Mouse (Mus musculus) left cerebral cortex, postnatal 36 days (tissue): Measurements from ENCODE around the gene Calm1. TPM values are rescaled to one million over a fixed set of nuclear protein-coding genes. Genes with fewer than 3 reads are reported as not detected.
A peak's percentile ranks its signal among the peaks of the same experiment; 100 is the strongest.
"Not testable (repeated sequence)": the region's sequence is repeated elsewhere in the genome, so short reads cannot be mapped to it uniquely, and the experiment has no call there.

Experiments
- DNase-seq, 2 experiments: peaks; one replicate each; pipeline ENCODE4 v3.0.0; 2021 to 2022; ENCODE audit warnings: low spot score in 2 of 2, mixed read lengths in 1 of 2
- intact Hi-C: fragments of 180-260 bp; cut with DNase I; formaldehyde crosslinking; loops from one replicate; pipeline ENCODE4 v1.15.1; 2025
- total RNA-seq, 2 experiments: library from RNA; stranded (reverse); gene quantifications; 2 replicates each; pipeline ENCODE4 v1.2.3; 2021

The Calm1 gene
- total RNA-seq, 2 experiments from 2014 or later: 2,172 to 2,300 TPM

DNA sequence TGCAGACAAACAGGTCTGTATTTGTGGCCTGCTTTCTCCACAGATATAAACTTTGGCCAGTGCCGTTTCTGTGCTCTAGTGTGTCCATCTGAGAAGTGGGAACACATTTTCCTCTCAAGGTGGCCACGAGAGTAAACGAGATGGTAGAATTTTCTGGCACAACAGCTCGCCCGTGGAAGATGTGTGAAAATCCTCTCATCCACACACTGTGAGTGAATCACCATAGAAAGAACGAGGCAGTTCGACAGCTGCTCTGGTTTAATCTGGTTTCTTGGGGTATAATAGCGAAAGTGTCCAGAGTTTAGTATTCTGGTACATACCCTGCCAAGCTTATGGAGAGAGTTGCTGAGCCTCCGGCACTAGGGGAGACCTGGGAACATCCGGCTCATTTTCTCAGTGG lies 14.9 kb downstream of the Calm1 start:
- peak in 1 of 2 experiments; percentile 58 for DNase-seq

DNA sequence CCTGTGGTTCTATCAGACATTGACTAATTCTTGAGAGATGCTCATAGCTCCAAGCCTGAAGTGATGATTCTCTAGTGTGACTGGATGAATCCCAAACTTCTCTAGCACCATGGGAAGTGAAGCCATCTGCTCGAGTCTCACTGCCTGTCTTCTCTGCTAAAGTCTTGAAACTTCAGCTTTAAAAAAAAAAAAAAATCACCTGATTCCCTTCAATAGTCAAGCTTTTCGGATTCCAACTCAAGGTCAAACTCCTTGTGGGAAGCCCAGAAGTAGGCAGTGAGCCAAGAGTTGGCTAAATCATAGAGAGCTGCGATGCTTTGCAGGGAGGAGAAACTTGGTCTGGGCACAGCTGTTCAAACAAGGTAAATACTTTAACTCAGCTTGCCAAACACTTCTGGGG lies 15.5 kb downstream of the Calm1 start:
- DNase-seq: no peak
- intact Hi-C loops: no loop called here

More for the DNA sequence above, 14.9 kb downstream of the Calm1 start:
- intact Hi-C loops: no loop called here

DNA sequence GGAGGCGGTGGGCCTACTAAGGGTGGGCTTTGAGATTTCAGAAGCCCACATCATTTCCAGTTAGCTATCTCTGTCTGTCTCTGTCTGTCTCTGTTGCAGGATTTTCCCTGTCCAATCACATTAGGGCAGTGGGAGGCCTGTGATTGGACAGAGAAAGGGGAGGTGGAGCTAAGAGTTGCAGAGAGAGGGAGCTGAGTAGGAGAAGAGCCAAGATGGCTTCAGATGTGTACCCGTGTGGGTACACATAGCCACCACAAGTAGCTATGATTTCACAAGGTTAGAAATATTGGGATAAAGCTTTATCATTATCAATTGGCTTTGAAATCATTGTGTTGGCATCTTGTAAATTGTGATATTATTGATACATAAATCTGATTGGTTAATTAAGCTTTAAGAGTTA lies 17.9 kb downstream of the Calm1 start:
- DNase-seq, intact Hi-C loops: not testable (repeated sequence)

DNA sequence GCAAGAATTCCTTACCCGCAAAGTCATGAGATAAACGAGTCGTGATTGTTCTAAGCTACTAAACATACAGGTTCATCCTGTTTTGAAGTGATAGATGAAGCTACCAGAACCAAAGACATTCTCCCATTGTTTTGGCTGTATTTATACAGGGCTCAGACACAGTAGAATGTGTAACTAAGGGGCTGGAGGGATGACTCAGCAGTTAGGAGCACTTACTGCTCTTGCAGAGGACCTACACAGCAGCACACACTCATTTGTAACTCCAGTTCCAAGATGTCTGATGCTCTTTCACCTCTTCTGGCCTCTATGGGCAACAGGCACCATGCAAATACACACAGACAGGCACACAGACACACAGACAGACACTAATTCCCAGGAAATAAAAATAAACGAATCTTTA lies 20.8 kb downstream of the Calm1 start:
- no peak for DNase-seq
- intact Hi-C loops: no loop called here

DNA sequence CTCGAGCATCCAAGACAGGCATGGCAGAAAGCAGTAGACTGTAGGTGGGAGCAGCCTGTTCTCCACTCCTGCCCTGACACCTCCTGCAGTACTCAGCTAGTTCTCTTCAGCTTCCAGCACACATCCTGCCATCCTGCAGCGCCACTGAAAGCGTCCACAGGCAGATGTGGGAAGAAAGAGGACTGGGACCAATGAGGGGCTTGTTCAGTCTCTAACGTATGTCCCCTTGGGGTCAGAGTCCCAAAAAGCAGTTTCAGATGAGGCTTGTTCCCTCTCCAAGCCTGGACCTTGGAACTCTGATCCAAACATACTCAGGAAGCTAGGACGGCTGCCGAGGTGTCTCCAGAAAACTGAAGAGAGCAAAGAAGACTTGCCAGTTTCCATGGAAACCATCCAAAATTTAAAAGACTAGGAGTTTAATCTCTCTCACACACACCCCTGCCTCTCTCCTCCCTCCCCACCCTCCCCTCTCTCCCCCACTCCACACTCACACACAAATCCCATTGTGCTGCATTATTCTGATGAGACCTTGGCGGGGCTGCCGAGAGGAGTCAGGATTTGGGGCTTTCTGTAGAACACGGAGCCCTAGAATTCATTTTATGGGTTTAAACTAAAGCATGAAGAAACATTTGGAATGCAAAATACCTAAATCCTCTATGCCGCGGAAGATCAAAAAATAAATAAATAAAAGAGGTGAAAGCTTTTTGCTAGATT lies 22.5 kb downstream of the Calm1 start:
- DNase-seq: peak; percentile 65 to 70
- intact Hi-C loops: no loop called here

DNA sequence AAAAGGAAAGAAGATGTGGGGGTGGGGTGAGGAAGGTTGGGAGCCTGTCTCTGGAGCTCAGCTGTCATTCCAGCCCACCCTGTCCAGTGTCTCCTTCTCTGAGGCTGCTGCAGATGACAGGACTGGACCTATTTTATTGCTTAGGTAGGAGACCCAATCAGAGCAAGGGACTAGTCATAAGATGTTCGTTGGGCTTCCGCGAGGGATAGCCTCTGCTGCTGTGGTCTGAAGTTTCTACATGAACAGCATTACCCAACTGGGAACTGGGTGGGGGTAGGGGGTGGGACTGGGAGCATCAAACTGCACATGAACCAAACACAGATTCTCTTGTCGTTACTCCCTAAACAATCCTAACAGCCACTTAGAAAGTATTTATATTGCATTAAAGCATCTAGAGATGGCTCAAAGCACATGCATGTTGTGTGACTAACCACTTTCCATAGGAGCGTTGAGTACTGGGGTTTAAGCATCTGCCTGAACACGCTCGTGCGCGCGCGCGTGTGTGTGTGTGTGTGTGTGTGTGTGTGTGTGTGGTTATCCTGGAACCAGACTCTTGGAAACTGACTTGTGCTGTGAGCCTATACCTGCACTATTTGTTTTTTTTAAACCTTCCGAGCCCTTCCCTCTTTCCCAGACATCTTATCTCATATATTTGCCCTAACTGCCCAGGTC lies 23.2 kb downstream of the Calm1 start:
- DNase-seq: no peak
- intact Hi-C loops: no loop called here

DNA sequence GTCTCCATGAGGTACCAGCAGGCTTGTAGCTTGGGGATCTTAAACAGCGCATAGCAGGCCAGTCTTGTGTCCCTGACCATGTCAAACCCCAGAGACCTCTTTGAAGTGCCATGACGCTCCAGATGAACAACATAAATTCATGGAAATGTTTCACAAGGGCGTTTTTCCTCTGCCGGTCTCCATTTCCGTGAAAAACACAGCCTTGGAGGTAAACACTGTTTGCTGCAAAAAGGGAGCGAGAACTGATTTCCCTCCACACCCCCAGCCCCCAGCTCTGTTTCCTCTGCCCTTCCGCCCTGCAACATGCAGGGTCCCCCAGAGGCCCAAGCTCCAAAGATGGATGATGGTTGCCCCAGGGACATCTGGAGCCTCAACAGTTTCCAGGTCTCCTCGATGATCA lies 24.3 kb downstream of the Calm1 start:
- intact Hi-C loops: no loop called here

DNA sequence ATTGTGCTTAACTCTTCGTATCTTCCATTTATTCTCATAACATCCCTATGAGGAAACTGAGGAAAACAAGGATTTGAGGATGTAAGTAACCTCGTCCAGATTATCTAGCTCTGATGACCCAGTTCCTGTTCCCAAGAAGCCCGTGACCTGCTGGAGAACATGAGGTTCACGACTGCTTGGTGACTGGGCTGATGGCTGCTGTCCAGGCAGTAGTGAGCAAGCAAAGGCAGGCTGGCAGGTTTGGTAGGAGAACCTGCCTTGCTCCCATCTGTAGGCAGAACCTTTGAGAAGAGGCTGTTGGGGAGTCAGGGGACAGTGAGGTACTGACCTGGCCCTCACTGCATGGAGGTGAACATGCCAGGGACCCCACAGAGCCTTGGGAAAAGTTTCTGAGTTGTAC lies 26.0 kb downstream of the Calm1 start:
- DNase-seq: no peak
- intact Hi-C loops: loop anchor here (5.0 kb wide), 1 partner anchor 42 kb away; no protein-coding TSS in a partner anchor

More for the DNA sequence above, 24.3 kb downstream of the Calm1 start:
- DNase-seq: no peak

DNA sequence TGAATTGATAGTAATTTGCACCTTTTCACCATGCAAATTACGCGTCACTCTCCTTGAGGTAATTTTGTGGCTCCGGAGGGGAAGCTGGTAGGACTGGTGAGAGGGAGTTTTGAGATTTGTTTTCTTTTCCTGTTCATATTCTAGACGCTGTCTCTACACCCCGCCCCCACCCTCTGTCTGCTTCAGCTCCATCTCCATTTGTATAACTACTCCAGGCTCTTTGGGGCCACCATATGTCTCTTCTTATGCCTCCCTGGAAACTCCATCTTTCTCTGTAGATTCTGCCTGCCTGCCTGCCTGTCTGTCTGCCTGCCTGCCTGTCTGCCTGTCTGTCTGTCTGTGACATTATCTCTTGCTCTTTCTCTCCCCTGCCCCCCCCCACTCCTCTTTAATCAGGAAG lies 26.8 kb downstream of the Calm1 start:
- intact Hi-C loops: loop anchor here (5.0 kb wide), 1 partner anchor 41 kb away; no protein-coding TSS in a partner anchor
- DNase-seq: no peak

DNA sequence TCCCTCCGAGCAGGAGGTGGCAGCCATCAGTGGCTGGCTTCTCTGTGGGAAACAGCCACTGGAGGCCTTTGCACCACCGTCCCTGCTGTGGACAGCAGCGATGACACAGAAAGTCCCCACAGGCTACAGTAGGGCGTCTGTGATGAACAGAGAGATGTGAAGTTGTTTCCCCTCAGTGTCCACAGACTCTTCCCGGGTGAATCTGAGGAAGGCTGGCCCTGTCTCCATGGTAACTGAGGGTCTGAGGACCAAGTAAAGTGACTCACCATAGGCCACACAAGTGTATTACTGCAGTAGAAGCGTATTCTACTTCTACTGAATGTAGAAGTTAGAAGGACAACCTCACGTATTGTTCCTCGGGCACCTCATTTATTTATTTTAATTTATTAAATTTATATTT lies 27.4 kb downstream of the Calm1 start:
- intact Hi-C loops: loop anchor here (5.0 kb wide), 1 partner anchor 41 kb away; no protein-coding TSS in a partner anchor
- no peak for DNase-seq

DNA sequence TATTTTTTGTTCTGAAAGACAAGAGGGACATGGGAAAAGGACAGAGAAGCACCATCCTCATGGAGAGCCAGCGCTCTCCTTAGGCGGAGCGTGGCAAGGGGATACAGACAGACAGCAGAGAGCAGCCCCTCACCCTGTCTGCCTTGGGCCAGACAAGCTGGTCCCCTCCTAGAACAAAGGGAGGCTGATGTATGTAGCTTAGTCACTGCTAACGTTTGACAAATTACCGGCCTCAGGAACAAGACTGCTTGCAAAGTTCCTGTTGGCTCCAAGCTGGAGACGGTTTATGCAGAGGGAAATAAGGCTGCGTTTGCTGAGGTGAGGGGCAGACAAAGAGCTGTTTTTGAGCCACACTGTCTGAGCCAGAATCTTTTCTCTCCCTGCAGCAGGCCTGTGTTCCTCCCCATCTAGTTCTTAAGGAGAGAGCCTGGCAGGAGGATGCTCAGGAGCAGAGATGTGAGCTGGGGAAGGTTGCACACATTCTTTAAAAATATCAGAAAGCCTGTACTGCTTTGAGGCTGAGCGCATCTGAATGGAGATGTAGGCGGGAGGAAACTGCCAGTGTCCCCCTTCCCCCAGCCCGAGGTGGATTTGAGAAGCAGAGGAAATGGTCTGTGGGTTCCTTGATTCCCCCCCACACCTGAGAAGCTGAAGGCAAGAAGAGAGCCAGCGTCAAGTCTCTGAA lies 28.9 kb downstream of the Calm1 start:
- intact Hi-C loops: loop anchor here (5.0 kb wide), 1 partner anchor 39 kb away; no protein-coding TSS in a partner anchor
- DNase-seq: peak; percentile 66 to 68

DNA sequence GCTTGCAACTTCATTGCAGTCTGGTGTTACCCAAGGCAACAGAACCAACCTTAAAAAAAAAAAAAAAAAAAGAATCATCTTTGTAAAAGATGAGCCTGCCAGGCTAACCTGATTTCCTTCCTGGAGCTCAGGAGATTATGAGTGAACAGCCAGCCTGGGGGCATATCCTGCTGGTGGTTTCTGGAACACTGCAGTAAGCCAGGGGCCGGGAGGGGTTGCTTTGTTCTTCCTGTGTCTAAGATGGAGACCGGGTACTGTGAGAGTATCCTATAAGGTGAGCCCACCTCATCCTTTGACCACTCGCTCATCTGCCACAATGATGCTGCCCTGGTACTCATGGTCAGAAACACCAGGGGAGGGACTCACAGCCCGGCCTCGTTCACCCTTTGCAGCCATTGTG lies 35.0 kb downstream of the Calm1 start:
- intact Hi-C loops: no loop called here
- no peak for DNase-seq

DNA sequence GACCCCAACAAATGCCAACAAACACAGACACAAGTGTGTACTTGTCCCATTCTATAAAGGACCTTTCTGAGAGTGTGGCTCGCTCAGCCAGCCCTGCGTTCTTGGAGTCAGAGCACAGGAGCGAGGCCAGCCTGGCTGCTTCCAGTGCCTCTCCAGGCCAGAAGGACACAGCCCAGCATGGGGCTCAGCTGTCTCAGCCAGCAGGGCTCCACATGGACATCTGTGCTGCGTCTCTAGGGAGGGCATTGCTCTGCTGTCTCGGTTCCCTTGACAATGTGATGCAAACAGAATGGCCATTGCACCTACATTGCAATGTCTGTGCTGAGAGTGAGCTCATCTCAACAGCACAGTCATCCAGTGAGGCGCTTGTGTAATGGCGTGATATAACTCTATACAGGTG lies 35.7 kb downstream of the Calm1 start:
- no peak for DNase-seq
- intact Hi-C loops: no loop called here

DNA sequence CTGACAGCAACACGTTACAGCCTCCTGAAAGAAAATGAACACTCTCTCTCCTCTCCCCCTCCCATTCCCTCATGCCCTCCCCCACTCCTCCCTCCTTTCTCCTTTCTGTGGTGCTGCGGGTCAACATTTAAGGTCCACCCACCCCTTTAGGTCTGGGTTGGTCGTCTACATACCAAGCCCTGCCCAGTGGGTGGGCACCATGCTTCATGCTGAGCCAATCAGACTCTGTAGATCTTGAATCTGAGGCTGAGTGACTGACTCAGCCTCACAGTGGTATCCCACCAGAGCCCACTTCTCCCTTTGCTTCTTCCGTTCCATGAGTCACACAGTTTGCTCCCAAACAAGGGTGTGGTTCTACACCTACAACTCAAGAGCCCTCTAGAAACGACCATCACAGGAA lies 36.2 kb downstream of the Calm1 start:
- DNase-seq: no peak
- intact Hi-C loops: no loop called here

DNA sequence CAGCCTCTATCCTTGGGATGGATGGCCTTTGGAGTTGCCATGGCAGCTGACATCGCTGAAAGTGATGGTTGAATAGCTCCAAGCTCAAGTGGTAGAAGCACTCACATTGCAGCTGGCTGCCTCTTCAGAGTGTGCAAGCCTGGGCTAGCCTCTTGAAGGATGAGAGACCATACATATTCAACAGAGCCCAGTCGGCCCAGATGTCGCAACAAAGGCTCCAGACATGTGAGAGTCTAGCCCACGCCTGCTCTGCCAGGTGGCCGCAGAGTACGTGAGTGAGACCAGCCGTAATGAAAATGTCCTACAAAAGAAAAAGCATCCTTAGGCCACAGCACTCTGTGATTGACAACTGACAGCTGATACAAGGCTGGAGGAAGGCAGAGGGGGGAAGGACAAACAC lies 40.2 kb downstream of the Calm1 start:
- intact Hi-C loops: no loop called here
- no peak for DNase-seq

DNA sequence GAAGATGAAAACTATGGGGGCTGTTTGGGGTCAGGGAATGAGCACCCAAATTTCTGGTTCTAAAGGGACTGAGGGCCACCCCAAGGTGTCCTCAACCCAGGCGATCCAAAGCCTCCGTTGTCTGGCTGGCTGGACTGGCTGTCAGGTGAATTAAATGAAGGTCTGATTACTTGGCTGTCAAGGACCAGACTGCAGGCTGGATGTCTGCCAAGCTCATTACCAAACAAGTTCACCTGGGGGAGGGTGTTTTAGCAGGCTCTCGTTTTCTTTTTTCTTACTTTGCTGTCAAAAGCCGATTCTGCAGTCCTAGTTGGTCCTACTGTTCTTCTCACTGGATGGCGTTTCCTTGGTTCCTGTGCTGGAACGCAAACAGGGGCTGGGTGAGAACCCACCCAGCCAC lies 40.6 kb downstream of the Calm1 start:
- no peak for DNase-seq
- intact Hi-C loops: no loop called here

DNA sequence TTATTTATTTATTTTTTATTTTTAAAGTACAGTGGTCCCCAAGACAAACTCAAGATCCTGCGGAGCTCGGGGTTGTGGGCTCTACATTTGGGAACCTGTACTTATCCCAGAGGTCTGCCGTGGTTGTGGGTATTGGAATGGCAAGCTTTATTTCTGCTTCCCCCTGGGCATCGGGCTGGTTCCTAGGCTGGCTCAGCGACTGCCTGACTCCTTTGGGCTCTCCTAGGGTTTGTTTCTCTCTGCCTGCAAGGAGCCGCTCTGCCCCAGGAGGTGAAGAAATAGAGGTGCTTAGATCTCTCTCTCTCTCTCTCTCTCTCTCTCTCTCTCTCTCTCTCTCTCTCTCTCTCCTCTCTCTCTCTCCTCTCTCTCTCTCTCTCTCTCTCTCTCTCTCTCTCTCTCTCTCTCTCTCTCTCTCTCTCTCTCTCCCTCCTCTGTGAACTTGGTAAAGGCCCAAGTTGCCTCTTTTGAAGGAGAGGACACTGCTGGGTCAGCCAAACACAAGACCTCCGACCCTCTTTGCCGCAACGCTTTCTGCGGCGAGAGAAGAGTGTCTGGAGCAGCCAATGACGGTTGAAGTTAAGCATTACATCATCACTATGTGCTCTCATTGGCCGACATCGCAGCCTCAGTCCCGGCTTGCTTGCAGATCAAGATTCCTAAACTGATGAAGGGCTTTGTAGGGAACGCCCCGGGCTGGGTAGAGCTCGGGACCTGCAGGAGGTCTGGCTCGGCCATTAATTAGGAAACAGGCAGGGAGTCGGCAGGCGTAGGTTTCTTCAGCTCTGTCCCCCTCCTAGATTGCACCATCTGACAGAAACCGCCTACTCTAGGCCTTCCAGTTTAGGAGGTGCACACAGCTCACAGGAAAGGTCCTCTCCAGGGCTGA lies 42.9 kb downstream of the Calm1 start:
- intact Hi-C loops: no loop called here

DNA sequence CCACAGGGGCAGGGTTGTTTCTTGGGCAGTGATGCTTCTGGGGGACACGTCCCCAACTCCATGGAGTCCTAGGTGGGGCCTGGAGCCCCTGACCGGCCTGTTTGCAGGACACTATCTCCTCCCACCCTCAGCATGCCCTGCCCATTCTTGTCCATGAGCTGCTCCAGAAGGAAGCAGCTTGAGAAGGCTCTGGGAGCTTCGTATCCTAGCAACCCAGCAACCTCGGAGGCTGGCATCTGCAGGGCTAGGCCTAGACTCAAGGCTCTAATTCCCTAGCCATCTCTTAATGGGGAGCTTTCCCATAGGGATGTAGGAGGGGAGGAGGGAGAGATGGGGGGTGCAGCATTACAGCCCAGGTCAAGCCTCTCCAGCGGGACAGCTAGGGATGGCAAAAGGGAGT lies 45.3 kb downstream of the Calm1 start:
- peak in 1 of 2 experiments; percentile 59 for DNase-seq
- intact Hi-C loops: no loop called here

More for the DNA sequence above, 42.9 kb downstream of the Calm1 start:
- peak; percentile 75 for DNase-seq

DNA sequence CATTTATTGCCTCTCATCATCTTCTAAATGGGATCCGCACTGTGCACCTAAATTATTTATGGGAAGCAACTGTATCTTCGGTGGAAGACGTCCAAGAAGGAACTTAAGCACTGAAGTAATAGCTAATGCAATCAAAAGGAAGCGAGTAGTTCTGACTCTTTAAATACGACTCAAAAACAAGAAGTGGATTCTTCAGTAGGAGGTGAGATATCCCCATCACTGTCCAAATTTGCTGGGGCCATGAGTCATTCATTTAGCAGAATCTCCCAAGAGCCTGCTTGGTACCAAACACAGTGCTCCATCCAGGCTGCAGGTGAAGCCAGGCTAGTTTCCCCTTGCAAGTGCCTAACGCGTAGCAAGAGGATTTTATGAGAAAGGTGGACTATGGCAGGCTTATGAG lies 49.9 kb downstream of the Calm1 start:
- DNase-seq: no peak

DNA sequence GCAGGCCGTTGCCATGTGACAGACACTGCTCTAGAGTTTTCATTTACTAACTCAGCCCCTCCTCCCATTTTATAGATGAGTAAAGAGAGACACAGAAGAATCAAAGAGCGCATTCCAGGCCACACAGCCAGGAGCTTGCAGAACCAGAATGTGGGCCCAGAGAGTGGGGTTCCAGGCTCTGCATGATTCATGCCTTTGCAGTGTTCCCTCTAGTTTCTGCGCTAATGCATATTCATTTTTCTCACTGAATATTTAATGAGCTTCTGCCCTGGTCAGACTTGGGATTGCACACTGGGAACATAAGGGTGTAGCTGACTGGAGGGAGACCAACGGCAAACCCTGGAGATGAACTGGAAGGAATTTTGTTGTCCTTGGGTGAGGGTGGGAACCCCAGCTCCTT lies 55.2 kb downstream of the Calm1 start:
- DNase-seq: no peak
- intact Hi-C loops: no loop called here

More for the DNA sequence above, 49.9 kb downstream of the Calm1 start:
- intact Hi-C loops: no loop called here
